29 mouse cellular contexts compared by ENCODE assay signal in genomic region chr9:103248618-103249017, GRCm38 (mm10). TPM values are rescaled to one million over a fixed set of nuclear protein-coding genes. Genes with fewer than 3 reads are reported as not detected.
"Had no signal": no experiment of that assay in that cellular context is flagged by ENCODE, and none has a peak within 500 bp of the region (broad histone marks: within the 10 kb centered on the region; RNA-seq: fewer than 3 reads in every experiment).

No protein-coding gene starts in this region.

- DNase-seq: gastrocnemius, postnatal 14 days; gastrocnemius, postnatal 36 days; heart, adult 18-20 months; heart, postnatal 14 days; heart, postnatal 36 days; kidney, adult 11 months; kidney, adult 2 months; kidney, adult 9 months; kidney, postnatal 14 days; kidney, postnatal 36 days; liver had no signal

- H3K36me3 ChIP-seq: heart, embryonic 13.5 days; heart, embryonic 15.5 days; hindbrain, embryonic 13.5 days; hindbrain, embryonic 15.5 days; kidney, embryonic 15.5 days; limb, embryonic 10.5 days; limb, embryonic 12.5 days had no signal

- H3K4me1 ChIP-seq: hindbrain, embryonic 13.5 days; hindbrain, embryonic 15.5 days; kidney, embryonic 15.5 days; limb, embryonic 10.5 days; limb, embryonic 12.5 days had no signal

- H3K27me3 ChIP-seq: hindbrain, embryonic 13.5 days; hindbrain, embryonic 15.5 days; kidney, embryonic 15.5 days; limb, embryonic 12.5 days; liver, embryonic 12.5 days had no signal

- H3K9ac ChIP-seq: heart, embryonic 13.5 days; heart, embryonic 15.5 days; hindbrain, embryonic 13.5 days; hindbrain, embryonic 15.5 days; kidney, embryonic 15.5 days; limb, embryonic 12.5 days; liver, embryonic 12.5 days; liver, embryonic 14.5 days had no signal

- H3K9me3 ChIP-seq: heart, embryonic 15.5 days; hindbrain, embryonic 13.5 days; hindbrain, embryonic 15.5 days; kidney, embryonic 15.5 days; limb, embryonic 10.5 days; limb, embryonic 12.5 days; liver, embryonic 12.5 days had no signal

- H3K4me2 ChIP-seq: heart, embryonic 11.5 days; heart, embryonic 13.5 days; heart, embryonic 15.5 days; hindbrain, embryonic 13.5 days; hindbrain, embryonic 15.5 days; kidney, embryonic 15.5 days; limb, embryonic 12.5 days; liver, embryonic 12.5 days had no signal

- H3K4me3 ChIP-seq: heart, embryonic 13.5 days; heart, embryonic 15.5 days; hindbrain, embryonic 13.5 days; hindbrain, embryonic 15.5 days; kidney, embryonic 15.5 days; left cerebral cortex, adult 2 months; limb, embryonic 10.5 days; limb, embryonic 12.5 days; liver, embryonic 12.5 days had no signal

- ATAC-seq: hindbrain, postnatal 0 days; intestine, embryonic 16.5 days; liver, embryonic 12.5 days had no signal

- H3K27ac ChIP-seq: heart, embryonic 13.5 days; heart, embryonic 15.5 days; hindbrain, embryonic 13.5 days; hindbrain, embryonic 15.5 days; hindbrain, postnatal 0 days; kidney, embryonic 15.5 days; kidney, postnatal 0 days; left cerebral cortex, adult 2 months; limb, embryonic 10.5 days; limb, embryonic 12.5 days; liver, embryonic 12.5 days; liver, embryonic 14.5 days had no signal

RNA-seq across cellular contexts. Expression of gene Gm20425, which starts 18.5 kb away (rescaled TPM):
- total RNA-seq: hematopoietic stem cell, adult 5-6 weeks had no signal
- polyA plus RNA-seq: heart, embryonic 13.5 days; hindbrain, embryonic 15.5 days; intestine, embryonic 14.5 days; intestine, embryonic 16.5 days; kidney, adult 2 months; large intestine, adult 2 months; limb, embryonic 10.5 days had no signal

RNA-seq across cellular contexts. Expression of gene 1300017J02Rik, which starts 56.3 kb away (rescaled TPM):
- total RNA-seq: gastrocnemius, adult 18-20 months; gastrocnemius, postnatal 36 days; heart, adult 18-20 months; heart, postnatal 36 days; left cerebral cortex, adult 2 months had no signal
- polyA plus RNA-seq: large intestine, adult 2 months had no signal
